Mouse (Mus musculus) embryonic facial prominence, embryonic 11.5 days (tissue): ENCODE measurements at regions not wholly inside any gene's neighbourhood (a gene's known extent, or its start where the extent isn't known, plus 50 kb on each side); places are given as distances from the start of the nearest gene placed in this dataset.

Source experiments
- ATAC-seq: fragments of 200-750 bp; cut with Nextera tagmentation; replicated peaks from 2 replicates; pipeline ENCODE4 v1.8.0; 2017; ENCODE audit warnings: low read depth; ENCODE audit not compliant: insufficient number of reproducible peaks, low FRiP score, low TSS enrichment
- DNase-seq: peaks from one replicate; pipeline ENCODE4 v3.0.0-alpha.2; 2015; ENCODE audit warnings: low spot score
- H3K27ac ChIP-seq: fragments of 300-500 bp; sonication (generic); replicated peaks from 2 replicates; pipeline ENCODE4 v1.5.1; 2014; ENCODE audit warnings: mild to moderate bottlenecking, low read depth, low read length, control low read depth
- H3K27me3 ChIP-seq: fragments of 300-500 bp; sonication (generic); 2 replicates; pipeline ENCODE4 v1.6.1; 2014; ENCODE audit warnings: mild to moderate bottlenecking, low read length, moderate library complexity, mixed read lengths; ENCODE audit not compliant: control insufficient read depth, insufficient read depth
- H3K36me3 ChIP-seq: fragments of 300-500 bp; sonication (generic); replicated peaks from 2 replicates; pipeline ENCODE4 v1.6.1; 2014; ENCODE audit warnings: low read depth, mild to moderate bottlenecking, low read length, moderate library complexity, mixed read lengths; ENCODE audit not compliant: control insufficient read depth, insufficient read depth
- H3K4me1 ChIP-seq: fragments of 300-500 bp; sonication (generic); 2 replicates; pipeline ENCODE4 v1.6.1; 2014; ENCODE audit warnings: low read length, mixed read lengths; ENCODE audit not compliant: control insufficient read depth, insufficient read depth
- H3K4me2 ChIP-seq: fragments of 300-500 bp; sonication (generic); 2 replicates; pipeline ENCODE4 v1.6.1; 2014; ENCODE audit warnings: low read depth, mild to moderate bottlenecking, control low read depth, low read length, moderate library complexity
- H3K4me3 ChIP-seq: fragments of 300-500 bp; sonication (generic); 2 replicates; pipeline ENCODE4 v1.5.1; 2014; ENCODE audit warnings: low read depth, low read length, control low read depth
- H3K9ac ChIP-seq: fragments of 300-500 bp; sonication (generic); replicated peaks from 2 replicates; pipeline ENCODE4 v1.6.1; 2014; ENCODE audit warnings: mild to moderate bottlenecking, control low read depth, low read length
- H3K9me3 ChIP-seq: fragments of 300-500 bp; sonication (generic); replicated peaks from 2 replicates; pipeline ENCODE4 v1.6.1; 2016; ENCODE audit warnings: mild to moderate bottlenecking, low read length, inconsistent platforms, mixed read lengths; ENCODE audit not compliant: control insufficient read depth
- WGBS: fragments of 180-500 bp; shearing (Covaris S2); extraction: QIAGEN DNeasy Blood & Tissue Kit; methylation state at CpG from one replicate; pipeline ENCODE4 v1.1.7; 2014; 5-methylcytosine and 5-hydroxymethylcytosine counted together

- no peaks in the 10 kb centered on the region for H3K36me3 ChIP-seq
- H3K4me3 ChIP-seq = no peak overlapping the region
- ATAC-seq = no peak
- WGBS = 25% methylated on average over 11 of the region's 11 CpGs
- no peak overlapping the region for H3K27ac ChIP-seq
- DNase-seq = no peak
- H3K9me3 ChIP-seq = no peaks in the 10 kb centered on the region
- H3K9ac ChIP-seq = no peak overlapping the region
- H3K4me2 ChIP-seq = no peak overlapping the region; the same call in 1 of the 2 replicates
- H3K27me3 ChIP-seq = no peaks in the 10 kb centered on the region
- peaks cover 6% of the 10 kb centered on the region; the same call in 1 of the 2 replicates for H3K4me1 ChIP-seq
Measured at GRCm38 (mm10) chr8:8984829-8985251, 294.5 kb upstream of the Arglu1 start.

DNA sequence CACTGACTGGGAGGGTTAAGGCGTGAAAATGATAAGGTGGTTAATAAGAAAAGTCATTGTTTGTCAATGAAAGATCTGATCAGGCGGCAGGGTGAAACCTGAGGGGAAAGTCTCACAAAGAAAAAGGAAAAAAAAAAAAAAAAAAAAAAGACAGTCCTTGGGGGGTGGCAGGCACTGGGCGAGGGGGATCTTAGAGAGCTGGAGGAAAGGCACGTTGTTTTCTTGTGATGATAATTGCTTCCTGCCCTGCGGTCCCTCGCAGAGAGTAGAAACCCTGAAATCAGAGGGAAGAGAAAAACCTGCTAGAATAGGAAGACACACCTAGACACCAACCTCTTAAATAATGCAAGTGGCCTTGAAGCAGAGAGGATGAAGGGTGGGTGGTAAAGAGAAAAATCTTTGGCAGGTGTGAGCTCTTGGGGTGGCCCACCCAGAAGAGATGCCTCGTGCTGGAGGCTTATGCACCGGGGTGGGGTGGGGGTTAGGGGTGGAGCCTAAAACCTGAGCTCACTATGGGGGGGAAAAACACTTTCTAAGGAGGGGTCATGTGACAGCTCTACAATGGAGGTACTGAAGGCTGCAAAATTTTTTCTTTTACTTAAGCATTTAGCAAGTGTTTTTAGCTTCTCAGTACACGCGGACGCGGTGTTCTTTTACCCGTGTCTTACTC lies 294.0 kb upstream of the Arglu1 start:
- ATAC-seq = no peak
- Histone ChIP-seq H3K27me3 (no peaks in the 10 kb centered on the region), H3K4me2 (no peak overlapping the region; the same call in 1 of the 2 replicates), H3K9ac (no peak overlapping the region), H3K36me3 (no peaks in the 10 kb centered on the region), H3K4me1 (peaks cover 6% of the 10 kb centered on the region; the same call in 1 of the 2 replicates), H3K27ac (no peak overlapping the region), H3K9me3 (no peaks in the 10 kb centered on the region), H3K4me3 (no peak overlapping the region)
- DNase-seq = peak; percentile 10
- 13% methylated on average over 13 of the region's 13 CpGs for WGBS

- WGBS = 51% methylated on average over 5 of the region's 5 CpGs
- no peaks in the 10 kb centered on the region for H3K36me3 ChIP-seq
Measured at GRCm38 (mm10) chr8:8983133-8983661, 292.9 kb upstream of the Arglu1 start.

GRCm38 (mm10) chr8:8978969-8979368 lies 288.6 kb upstream of the Arglu1 start:
- Histone ChIP-seq H3K4me3 (no peak overlapping the region), H3K4me1 (no peaks in the 10 kb centered on the region), H3K36me3 (no peaks in the 10 kb centered on the region), H3K27ac (no peak overlapping the region), H3K9me3 (no peaks in the 10 kb centered on the region), H3K4me2 (no peak overlapping the region), H3K27me3 (no peaks in the 10 kb centered on the region), H3K9ac (no peak overlapping the region)
- no peak for DNase-seq
- WGBS = 54% methylated on average over 1 of the region's 1 CpGs
- ATAC-seq = no peak

More at GRCm38 (mm10) chr8:8983133-8983661, 292.9 kb upstream of the Arglu1 start:
- no peak for ATAC-seq
- H3K27me3 ChIP-seq = no peaks in the 10 kb centered on the region
- no peak overlapping the region for H3K27ac ChIP-seq
- no peaks in the 10 kb centered on the region for H3K9me3 ChIP-seq
- H3K4me3 ChIP-seq = no peak overlapping the region
- no peak overlapping the region for H3K9ac ChIP-seq
- peaks cover 6% of the 10 kb centered on the region; the same call in 1 of the 2 replicates for H3K4me1 ChIP-seq
- no peak overlapping the region for H3K4me2 ChIP-seq
- no peak for DNase-seq

GRCm38 (mm10) chr8:8973769-8974168 lies 283.4 kb upstream of the Arglu1 start:
- no peaks in the 10 kb centered on the region for H3K36me3 ChIP-seq
- no peak overlapping the region for H3K9ac ChIP-seq
- H3K9me3 ChIP-seq = no peaks in the 10 kb centered on the region
- no peak overlapping the region for H3K4me3 ChIP-seq
- no peak overlapping the region for H3K27ac ChIP-seq
- H3K27me3 ChIP-seq = no peaks in the 10 kb centered on the region
- no peaks in the 10 kb centered on the region; the same call in 1 of the 2 replicates for H3K4me1 ChIP-seq
- DNase-seq (no peak), ATAC-seq (no peak)
- WGBS = 71% methylated on average over 6 of the region's 6 CpGs
- no peak overlapping the region for H3K4me2 ChIP-seq

DNA sequence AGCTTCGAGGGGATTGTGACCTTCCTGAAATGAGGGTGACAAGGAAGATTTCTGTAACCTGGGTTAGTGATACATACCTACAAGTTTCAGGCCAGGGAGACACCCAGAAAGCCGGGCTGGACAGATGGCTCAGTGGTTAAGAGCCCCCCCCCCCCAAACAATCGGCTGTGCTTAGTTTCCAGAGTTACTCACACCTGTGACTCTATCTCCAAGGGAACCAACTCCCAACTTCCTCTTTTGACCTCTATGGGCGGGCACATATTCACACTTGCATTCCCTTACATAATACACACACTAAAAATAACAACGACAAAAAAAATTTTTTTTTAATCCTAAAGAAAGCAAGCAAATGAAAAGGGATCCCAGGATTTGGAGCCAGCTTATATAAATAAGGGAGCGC lies 283.0 kb upstream of the Arglu1 start:
- Histone ChIP-seq H3K4me3 (no peak overlapping the region), H3K4me1 (no peaks in the 10 kb centered on the region; the same call in 1 of the 2 replicates), H3K9ac (no peak overlapping the region), H3K27me3 (no peaks in the 10 kb centered on the region), H3K27ac (no peak overlapping the region), H3K9me3 (no peaks in the 10 kb centered on the region), H3K36me3 (no peaks in the 10 kb centered on the region), H3K4me2 (no peak overlapping the region)
- ATAC-seq = no peak
- 66% methylated on average over 6 of the region's 6 CpGs for WGBS
- DNase-seq = no peak

GRCm38 (mm10) chr8:8970776-8971175 lies 280.5 kb upstream of the Arglu1 start:
- no peak for ATAC-seq
- Histone ChIP-seq H3K4me1 (no peaks in the 10 kb centered on the region; the same call in 1 of the 2 replicates), H3K27me3 (no peaks in the 10 kb centered on the region), H3K9ac (no peak overlapping the region), H3K27ac (no peak overlapping the region), H3K4me2 (no peak overlapping the region), H3K36me3 (no peaks in the 10 kb centered on the region), H3K4me3 (no peak overlapping the region), H3K9me3 (no peaks in the 10 kb centered on the region)
- 84% methylated on average over 5 of the region's 5 CpGs for WGBS
- no peak for DNase-seq

- no peak for ATAC-seq
- no peaks in the 10 kb centered on the region for H3K27me3 ChIP-seq
- H3K4me3 ChIP-seq = no peak overlapping the region
- no peak overlapping the region for H3K9ac ChIP-seq
- H3K4me1 ChIP-seq = no peaks in the 10 kb centered on the region; the same call in 1 of the 2 replicates
- no peaks in the 10 kb centered on the region for H3K36me3 ChIP-seq
- 88% methylated on average over 5 of the region's 5 CpGs for WGBS
- no peak overlapping the region for H3K4me2 ChIP-seq
- H3K9me3 ChIP-seq = no peaks in the 10 kb centered on the region
- no peak for DNase-seq
- no peak overlapping the region for H3K27ac ChIP-seq
Measured at GRCm38 (mm10) chr8:8970346-8970745, 280.0 kb upstream of the Arglu1 start.
